Mouse (Mus musculus) lung, postnatal 36 days (tissue): ENCODE data around the gene Xylb.

ENCODE experiments used
- DNase-seq: peaks from one replicate; pipeline ENCODE4 v3.0.0; 2022; ENCODE audit warnings: mixed read lengths

Gene Xylb

DNA sequence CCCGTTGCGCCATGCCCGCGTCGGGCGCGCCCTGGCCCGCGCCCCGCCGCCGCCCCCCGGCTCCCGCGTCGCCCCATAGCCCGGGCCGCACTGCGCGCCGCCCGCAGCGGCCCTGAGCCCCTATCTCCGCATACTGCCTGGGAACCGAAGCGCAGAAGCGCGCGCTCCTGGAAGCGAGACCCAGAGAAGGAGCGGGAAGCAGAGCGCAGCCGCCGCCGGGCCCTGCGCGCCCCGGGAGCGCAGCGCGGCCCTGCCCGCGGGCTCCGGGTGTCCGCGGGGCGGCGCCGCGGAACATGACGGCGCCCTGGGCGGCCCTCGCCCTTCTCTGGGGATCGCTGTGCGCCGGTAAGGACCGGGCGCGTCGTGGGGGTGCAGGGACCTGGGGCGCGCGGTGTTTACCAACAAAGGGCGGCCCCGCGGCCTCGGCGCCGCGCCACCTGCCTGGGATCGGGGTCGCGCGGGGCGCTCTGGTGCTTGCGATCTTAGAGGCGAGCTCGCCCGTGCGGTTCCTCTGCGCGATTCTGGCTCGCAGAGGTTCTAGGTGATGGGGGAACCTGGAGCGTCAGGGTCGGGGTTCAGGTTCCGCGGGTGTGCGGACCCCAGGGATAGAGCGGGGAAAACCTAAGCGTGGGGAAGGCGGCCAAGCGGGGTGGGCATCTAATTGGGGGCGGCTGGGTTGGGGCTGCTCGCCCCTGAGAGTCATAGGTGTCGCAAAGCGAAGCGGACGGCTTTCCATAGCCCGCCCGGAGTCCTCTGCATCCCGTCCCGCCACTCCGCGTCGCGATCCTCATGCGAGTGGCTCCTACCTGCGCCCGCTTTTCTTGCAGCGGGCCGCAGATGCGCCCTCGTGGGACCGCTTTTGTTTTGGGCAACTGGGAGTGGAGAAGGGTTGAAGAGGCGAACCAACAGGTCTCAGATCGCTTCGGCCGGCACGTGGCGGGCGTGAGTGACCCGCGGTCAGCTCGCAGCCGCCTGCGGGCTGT, 45.4 kb downstream of the Xylb start:
- DNase-seq: peak; percentile 38

DNA sequence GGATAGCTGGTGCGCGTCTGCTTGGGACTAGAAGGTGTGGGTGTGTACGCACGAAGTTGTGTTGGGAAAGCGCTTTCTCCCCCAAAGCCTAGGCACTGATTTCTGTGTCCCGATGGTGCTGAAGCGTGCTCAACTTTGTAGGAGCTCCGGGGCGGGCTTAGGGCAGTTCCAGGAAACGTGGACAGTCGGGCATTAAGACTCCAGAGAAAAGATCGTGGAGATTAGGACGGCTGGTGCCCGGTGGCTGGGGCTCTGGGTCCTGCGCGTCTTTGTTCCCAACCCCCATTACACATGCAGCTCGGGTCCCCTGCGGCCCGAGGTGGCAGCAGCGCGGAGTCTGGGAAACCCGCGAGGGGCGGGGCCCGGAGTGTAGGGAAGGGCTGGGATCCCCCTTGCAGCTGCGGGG, 46.1 kb downstream of the Xylb start:
- peak; percentile 36 for DNase-seq

DNA sequence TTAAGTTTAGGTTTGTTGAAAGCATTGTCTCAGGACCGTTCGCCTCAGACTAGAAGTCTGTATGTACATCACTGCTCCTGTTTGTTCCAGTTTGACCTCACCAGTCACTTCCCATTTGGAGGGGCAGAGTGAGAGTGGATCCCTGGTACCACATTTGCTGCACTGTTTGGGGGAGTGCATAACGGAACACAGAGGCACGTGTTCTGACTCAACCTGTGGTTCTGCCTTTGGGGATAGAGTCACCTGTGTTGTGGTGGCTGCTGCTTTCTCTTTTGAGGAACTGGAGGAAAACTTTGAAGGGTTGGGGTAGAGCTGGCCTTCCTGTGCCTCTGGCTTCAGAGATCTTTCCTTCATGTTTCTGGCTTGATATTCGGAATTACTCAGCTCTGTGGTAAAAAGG, 46.9 kb downstream of the Xylb start:
- DNase-seq: no peak

DNA sequence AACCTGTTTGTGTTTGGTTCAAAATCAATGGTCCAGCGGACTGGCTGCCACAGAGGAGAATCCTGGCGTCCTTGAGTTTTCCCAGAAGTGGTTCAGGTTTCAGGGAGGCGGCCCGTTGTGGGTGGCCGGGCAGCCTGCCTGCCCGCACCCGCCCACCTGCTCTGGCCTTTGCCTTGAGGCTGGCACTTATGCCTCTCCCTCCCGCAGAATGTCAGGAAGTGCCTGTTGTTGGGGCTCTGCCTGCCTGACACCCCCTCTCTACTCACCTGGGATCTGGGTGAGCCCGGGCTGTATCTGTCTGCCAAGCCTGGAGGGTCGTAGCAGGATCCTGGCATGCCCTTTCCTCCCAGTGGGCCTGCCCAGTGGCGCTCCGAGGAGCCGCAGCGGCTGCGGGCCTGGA, 50.7 kb downstream of the Xylb start:
- DNase-seq: peak; percentile 35

- no peak for DNase-seq
These were observed 51.9 kb downstream of the Xylb start for GRCm38 (mm10) chr9:119408898-119409664.

- no peak for DNase-seq
These were observed 52.7 kb downstream of the Xylb start for GRCm38 (mm10) chr9:119409864-119410263.

DNA sequence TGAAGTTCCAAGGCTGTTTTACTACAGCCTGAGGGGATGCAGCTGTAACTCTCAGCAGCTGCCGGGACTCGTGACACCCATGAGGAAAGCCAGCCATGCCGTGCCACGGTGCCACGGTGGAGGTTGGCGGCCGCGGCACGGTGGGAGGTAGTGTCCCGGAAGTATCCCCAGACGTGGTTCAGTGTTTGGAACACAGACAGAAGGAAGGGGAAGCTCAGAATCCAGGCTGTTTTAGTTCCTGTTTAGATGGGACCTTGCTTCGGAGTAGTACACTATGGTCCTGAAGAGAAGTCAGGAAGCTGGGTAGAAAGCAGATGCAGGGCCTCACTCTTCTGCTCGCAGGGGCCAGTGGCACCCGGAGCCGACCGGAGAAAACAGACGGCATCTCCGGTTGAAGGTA, 60.8 kb downstream of the Xylb start:
- DNase-seq: peak; percentile 9

GRCm38 (mm10) chr9:119419852-119420438, 62.8 kb downstream of the Xylb start:
- no peak for DNase-seq

DNA sequence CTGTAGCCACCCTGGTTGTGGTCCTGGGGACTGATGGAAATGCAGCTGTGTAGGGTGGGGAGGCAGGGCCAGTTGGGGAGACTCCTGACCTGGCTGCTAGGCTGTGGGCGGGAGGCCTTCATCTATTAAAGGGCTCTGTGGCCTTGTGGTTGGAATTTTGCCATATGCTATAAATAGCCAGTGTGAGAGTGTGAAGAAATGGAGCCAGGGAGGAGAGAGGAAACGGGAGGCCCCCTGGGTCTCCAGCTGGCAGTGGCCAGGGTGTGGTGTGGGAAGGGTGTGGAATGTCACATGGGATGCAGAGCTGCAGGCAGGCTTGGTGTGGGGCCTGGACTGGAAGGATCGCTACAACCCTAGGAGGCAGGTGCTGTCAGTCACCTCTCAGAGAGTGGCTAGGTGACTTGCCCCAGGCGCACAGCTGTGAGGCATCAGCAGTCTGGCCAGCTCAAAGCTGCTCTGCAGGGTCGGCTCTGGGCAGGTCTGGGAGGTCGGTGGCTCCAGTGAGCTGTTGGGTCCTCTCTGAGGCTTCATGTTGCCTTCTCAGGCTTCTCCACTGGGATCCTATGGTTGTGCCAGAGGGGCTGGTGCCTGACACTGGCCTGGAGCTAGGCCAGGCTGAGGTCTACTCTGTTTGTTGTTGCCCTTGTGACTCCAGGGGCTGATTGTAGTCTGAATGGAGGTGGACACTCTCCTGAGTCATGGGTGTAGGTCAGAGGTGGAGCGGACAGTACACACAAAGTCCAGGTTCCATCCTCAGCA, 68.2 kb downstream of the Xylb start:
- peak; percentile 74 for DNase-seq

DNA sequence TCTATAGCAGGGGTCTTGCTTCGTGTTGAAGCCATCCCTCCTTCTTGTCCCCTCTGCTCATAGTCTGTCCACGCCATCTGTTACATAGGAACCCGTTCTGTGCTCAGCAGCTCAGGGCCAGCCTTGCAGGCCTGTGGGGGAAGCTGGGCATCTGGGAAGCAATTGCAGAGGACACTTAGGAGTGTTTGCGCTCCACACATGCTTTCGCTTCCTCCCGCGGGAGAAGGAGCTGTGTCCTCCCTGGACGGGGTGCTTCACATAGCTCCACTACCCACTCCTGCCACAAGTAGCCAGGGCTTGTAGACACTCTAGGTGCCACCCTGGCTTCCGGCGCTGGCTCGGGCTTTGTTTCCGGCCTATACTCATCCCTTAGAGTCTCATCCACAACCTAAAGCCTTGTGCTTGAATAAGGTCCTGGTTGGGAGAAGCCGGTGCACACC, 68.8 kb downstream of the Xylb start:
- DNase-seq: peak; percentile 53

DNA sequence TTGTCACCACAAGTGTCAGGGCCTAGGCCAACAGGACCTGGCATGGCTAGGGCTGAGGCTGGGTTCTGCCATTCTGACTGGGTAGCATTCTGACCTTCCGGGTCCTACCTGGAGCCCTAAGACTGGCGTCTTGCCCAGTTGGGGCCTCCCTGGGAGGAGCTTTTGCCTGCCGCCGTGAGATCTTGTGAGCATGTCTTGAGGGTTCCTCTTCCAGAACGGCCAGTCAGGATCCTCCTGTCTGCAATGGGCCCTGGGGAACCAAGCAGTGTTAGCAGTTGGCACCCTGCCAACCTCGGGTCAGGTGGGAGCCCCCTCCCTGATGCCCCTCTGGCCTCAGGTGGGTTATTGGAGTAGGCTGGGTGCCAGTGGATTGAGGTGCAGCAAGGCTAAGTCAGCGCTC, 69.3 kb downstream of the Xylb start:
- peak; percentile 25 for DNase-seq

- DNase-seq: peak; percentile 92
These were observed 73.1 kb downstream of the Xylb start for GRCm38 (mm10) chr9:119430311-119430710.

GRCm38 (mm10) chr9:119435855-119436254, 78.7 kb downstream of the Xylb start:
- no peak for DNase-seq

- DNase-seq: no peak
These were observed 80.9 kb downstream of the Xylb start for GRCm38 (mm10) chr9:119438065-119438464.

DNA sequence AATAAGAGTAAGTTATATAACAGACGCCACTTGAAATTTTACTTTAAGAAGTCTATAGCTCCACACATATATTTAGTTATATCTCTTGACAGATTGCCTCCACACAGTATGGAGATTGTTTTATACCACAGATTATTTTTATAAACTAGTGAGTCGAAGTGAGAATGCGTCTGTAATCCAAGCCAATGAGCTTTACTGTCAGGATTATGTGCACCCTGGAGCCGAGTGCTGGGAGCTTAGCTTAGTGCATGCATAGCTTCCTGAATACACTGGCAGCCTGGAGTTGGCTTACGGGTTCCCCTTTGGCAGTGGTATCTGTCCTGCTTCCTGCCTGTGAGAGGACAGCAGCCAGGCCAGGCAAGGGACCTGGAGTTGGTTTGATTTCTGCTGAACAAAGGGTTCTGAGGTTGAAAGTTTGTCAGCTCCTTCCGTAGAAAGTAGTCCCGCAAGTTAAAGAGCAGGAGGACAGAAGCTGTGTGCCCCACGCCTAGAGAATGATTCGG, 81.4 kb downstream of the Xylb start:
- DNase-seq: no peak
